24 mouse cellular contexts compared by ENCODE assay signal in the genomic region with DNA sequence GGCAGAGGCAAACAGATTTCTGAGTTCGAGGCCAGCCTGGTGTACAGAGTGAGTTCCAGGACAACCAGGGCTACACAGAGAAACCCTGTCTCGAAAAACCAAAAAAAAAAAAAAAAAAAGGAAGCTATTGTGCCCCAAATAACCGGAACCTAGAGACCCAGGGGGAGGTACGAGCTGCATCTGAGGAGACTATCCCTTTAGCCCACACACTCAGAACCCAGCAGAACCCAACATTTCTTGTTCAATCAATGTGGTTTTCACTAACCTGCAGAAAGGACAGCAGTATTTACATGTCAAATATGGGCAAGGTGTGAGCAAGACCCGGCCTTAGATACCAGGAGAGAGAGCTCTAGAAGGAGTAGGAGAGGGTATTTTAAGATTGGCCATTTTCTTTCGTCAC.
"Had no signal": no experiment of that assay in that cellular context is flagged by ENCODE, and none has a peak within 500 bp of the region (broad histone marks: within the 10 kb centered on the region; RNA-seq: fewer than 3 reads in every experiment).

No protein-coding gene starts in this region.

- H3K4me1 ChIP-seq: forebrain, embryonic 13.5 days; forebrain, embryonic 15.5 days had no signal

- H3K4me3 ChIP-seq: embryonic facial prominence, embryonic 10.5 days; embryonic facial prominence, embryonic 12.5 days; embryonic facial prominence, embryonic 13.5 days; embryonic facial prominence, embryonic 15.5 days; erythroblast, embryonic 14.5 days; forebrain, embryonic 10.5 days; forebrain, embryonic 12.5 days; forebrain, embryonic 13.5 days; forebrain, embryonic 15.5 days; gastrocnemius, adult 2 months; heart, adult 2 months had no signal

- H3K9ac ChIP-seq: embryonic facial prominence, embryonic 12.5 days; embryonic facial prominence, embryonic 13.5 days; embryonic facial prominence, embryonic 15.5 days; forebrain, embryonic 12.5 days; forebrain, embryonic 13.5 days; forebrain, embryonic 15.5 days; forebrain, postnatal 0 days had no signal

- DNase-seq: cerebellum, adult 9-10 months; cerebellum, adult 9-11 months; cerebellum, postnatal 36 days; embryo, embryonic 11 days; forebrain, postnatal 0 days; gastrocnemius, adult 2 months; gastrocnemius, postnatal 10 days; gastrocnemius, postnatal 14 days; gastrocnemius, postnatal 25 days; gastrocnemius, postnatal 36 days; heart, adult 11 months; heart, adult 18-20 months; heart, adult 2 months had no signal

- ATAC-seq: forebrain, embryonic 13.5 days; forebrain, embryonic 14.5 days; forebrain, embryonic 15.5 days; forebrain, embryonic 16.5 days; forebrain, postnatal 0 days had no signal

- H3K36me3 ChIP-seq: forebrain, embryonic 15.5 days had no signal

- H3K27me3 ChIP-seq: embryonic facial prominence, embryonic 12.5 days; embryonic facial prominence, embryonic 13.5 days; embryonic facial prominence, embryonic 15.5 days; forebrain, embryonic 12.5 days; forebrain, embryonic 13.5 days; forebrain, embryonic 15.5 days had no signal

- H3K4me2 ChIP-seq: embryonic facial prominence, embryonic 12.5 days; embryonic facial prominence, embryonic 13.5 days; embryonic facial prominence, embryonic 15.5 days; forebrain, embryonic 12.5 days; forebrain, embryonic 13.5 days; forebrain, embryonic 15.5 days had no signal

- H3K27ac ChIP-seq: embryonic facial prominence, embryonic 10.5 days; embryonic facial prominence, embryonic 12.5 days; embryonic facial prominence, embryonic 13.5 days; embryonic facial prominence, embryonic 15.5 days; forebrain, embryonic 10.5 days; forebrain, embryonic 12.5 days; forebrain, embryonic 13.5 days; forebrain, embryonic 15.5 days; gastrocnemius, adult 2 months; heart, adult 2 months had no signal

- H3K9me3 ChIP-seq: embryonic facial prominence, embryonic 10.5 days; embryonic facial prominence, embryonic 12.5 days; embryonic facial prominence, embryonic 13.5 days; embryonic facial prominence, embryonic 15.5 days; forebrain, embryonic 10.5 days; forebrain, embryonic 12.5 days; forebrain, embryonic 13.5 days; forebrain, embryonic 15.5 days had no signal
